Comparison of ENCODE assay signal across 10 mouse cellular contexts in the genomic region with DNA sequence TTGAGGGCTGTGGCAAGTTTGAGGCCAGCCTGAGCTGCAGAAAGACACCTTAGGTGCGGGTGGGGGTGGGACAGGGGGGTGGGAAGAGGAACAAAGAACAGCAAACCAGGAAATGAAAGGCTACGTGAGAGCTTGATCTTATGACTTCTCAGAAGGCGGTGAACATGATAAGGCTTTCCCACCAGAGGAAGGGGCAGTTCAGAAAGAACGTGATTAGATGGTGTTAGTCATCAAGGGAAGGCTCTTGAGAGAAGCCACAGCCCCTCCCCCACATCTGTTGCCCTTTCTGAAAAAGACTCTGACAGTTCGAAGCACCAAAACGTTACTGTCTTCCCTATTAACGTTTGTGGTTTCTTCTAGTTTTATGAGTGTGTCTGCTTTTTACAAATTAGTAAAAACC.
A peak's percentile ranks its signal among the peaks of the same experiment; 100 is the strongest.
DNase-seq lines count a peak whose midpoint lies in the region; ATAC-seq lines count a peak whose summit lies in the region.
"Had no signal": no experiment of that assay in that cellular context is flagged by ENCODE, and none has a peak within 500 bp of the region (broad histone marks: within the 10 kb centered on the region; RNA-seq: fewer than 3 reads in every experiment).

No protein-coding gene starts in this region.

- WGBS in forebrain, embryonic 14.5 days, result 29% methylated on average over 7 of the region's 7 CpGs

- no peaks in the 10 kb centered on the region for H3K9me3 ChIP-seq in forebrain, embryonic 14.5 days (replicated peaks; ENCODE audit: control insufficient read depth, low read length)

- DNase-seq in retina, embryonic 14.5 days (ENCODE audit: low spot score), result peak; percentile 51
- DNase-seq in retina, postnatal 1 day, result no peak
- peak; percentile 54 for DNase-seq in MEL-GATA-1-ER (ENCODE audit: extremely low read depth, low read depth)
- DNase-seq in embryo, embryonic 11 days, result peak; percentile 57
- DNase-seq in forebrain, embryonic 14.5 days (ENCODE audit: low spot score), result no peak
- DNase-seq in gastrocnemius, postnatal 14 days, result no peak
- DNase-seq: gastrocnemius, adult 2 months had no signal

- intact Hi-C loops in gastrocnemius, postnatal 14 days (cut with DNase I; ENCODE audit: low total_unique reads), result no loop called here

- no peaks in the 10 kb centered on the region for H3K36me3 ChIP-seq in forebrain, embryonic 14.5 days (ENCODE audit: control insufficient read depth, insufficient read depth, low read length)

- H3K27ac ChIP-seq in forebrain, embryonic 14.5 days (ENCODE audit: low read depth, low read length), result no peak overlapping the region
- H3K27ac ChIP-seq: gastrocnemius, adult 2 months had no signal

- no peaks in the 10 kb centered on the region for H3K4me1 ChIP-seq in forebrain, embryonic 14.5 days (ENCODE audit: control insufficient read depth, insufficient read depth, low read length)

- peak; percentile 79 for ATAC-seq in monocyte, adult 5-6 weeks (replicated peaks; ENCODE audit: insufficient number of reproducible peaks, low FRiP score, low TSS enrichment, poor library complexity, severe bottlenecking)
- ATAC-seq in forebrain, embryonic 14.5 days, result no peak
- no peak for ATAC-seq in erythroid progenitor cell, adult 5-6 weeks (replicated peaks; ENCODE audit: low FRiP score, poor library complexity, severe bottlenecking)
- ATAC-seq: hindbrain, embryonic 16.5 days had no signal

- H3K4me2 ChIP-seq in forebrain, embryonic 14.5 days (ENCODE audit: low read length), result no peak overlapping the region

- no peak overlapping the region for H3K9ac ChIP-seq in forebrain, embryonic 14.5 days (ENCODE audit: low read length)

- no peak overlapping the region for H3K4me3 ChIP-seq in forebrain, embryonic 14.5 days (ENCODE audit: low read depth, low read length)
- H3K4me3 ChIP-seq: gastrocnemius, adult 2 months had no signal

- no peaks in the 10 kb centered on the region for H3K27me3 ChIP-seq in forebrain, embryonic 14.5 days (replicated peaks; ENCODE audit: control insufficient read depth, insufficient read depth, low read length)

Comparison
In these comparisons a context has a peak if more than half of its experiments do, and no peak if none do; other contexts are left out.
1. DNase-seq: peak in retina, embryonic 14.5 days (single experiment), MEL-GATA-1-ER (single experiment) and embryo, embryonic 11 days (single experiment); none in retina, postnatal 1 day (single experiment), forebrain, embryonic 14.5 days (single experiment) and gastrocnemius, postnatal 14 days (single experiment).